Mouse (Mus musculus) T-helper 2 cell (primary cell): Measurements from ENCODE around the gene L1td1.

Source experiments
- in situ Hi-C: fragments of 300-600 bp; cut with MboI, MseI; formaldehyde crosslinking; loops from one replicate; pipeline ENCODE4 v1.15.1; 2025; ENCODE audit warnings: high pct_unique_total_duplicates

The L1td1 gene

DNA sequence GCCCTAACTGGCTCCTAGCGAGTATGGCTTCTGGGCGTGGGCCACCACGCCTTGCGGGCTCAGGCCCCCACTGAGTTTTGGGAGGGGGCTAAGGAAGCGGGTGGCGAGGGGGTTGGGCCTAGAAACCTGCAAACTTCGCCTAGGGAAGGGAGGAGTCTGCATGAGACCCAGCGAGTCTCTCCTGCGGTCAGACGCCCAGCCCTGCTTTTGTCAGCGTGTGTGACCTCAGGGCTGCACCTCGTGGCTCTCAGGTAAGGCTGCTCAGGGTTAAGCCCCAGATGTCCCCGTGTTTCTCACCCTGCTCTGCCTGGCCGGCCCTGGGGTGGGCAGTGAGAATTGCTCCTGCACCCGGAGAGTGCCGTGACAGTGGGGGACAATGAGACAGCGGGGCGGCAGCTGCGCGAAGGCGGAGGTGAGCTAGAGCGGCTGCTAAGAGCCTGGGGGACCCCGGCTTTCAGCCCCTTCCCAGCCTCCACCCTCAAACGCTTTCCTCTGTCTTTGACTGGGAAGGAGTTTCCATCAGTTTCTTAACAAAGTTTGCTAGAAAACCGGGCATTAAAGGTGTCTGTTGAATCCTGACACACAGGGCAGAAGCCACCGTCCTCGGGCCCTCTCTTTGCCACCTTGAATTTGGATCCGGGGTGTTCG, at the start of gene L1td1:
TSS of gene L1td1 (plus strand) at position 145 of the 648 bp plus-strand sequence.
- in situ Hi-C loops: loop anchor here (5.0 kb wide), 1 partner anchor 156 kb away; no protein-coding TSS in a partner anchor

DNA sequence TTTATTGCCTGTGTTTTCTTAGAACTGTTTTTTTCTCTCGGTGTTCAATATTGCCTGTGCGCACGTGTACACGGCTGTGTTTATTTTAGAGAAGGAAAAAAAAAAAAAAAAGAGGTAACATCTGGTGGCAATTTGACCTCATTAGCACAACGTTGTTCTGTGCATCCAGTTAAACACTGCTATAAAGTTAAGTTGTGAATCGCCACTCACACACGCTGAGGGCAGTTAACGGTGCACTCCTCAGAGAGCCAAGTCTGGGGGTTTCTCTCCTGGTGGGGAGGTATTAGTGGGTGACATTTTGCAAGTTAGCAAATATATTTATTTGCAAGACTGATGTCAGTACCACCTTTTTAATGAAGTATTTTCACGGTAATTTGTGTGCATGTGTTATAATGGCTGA, 49.0 kb upstream of the L1td1 start:
- in situ Hi-C loops: loop anchor here (25.0 kb wide), 2 partner anchors 340 to 540 kb away; no protein-coding TSS in a partner anchor

DNA sequence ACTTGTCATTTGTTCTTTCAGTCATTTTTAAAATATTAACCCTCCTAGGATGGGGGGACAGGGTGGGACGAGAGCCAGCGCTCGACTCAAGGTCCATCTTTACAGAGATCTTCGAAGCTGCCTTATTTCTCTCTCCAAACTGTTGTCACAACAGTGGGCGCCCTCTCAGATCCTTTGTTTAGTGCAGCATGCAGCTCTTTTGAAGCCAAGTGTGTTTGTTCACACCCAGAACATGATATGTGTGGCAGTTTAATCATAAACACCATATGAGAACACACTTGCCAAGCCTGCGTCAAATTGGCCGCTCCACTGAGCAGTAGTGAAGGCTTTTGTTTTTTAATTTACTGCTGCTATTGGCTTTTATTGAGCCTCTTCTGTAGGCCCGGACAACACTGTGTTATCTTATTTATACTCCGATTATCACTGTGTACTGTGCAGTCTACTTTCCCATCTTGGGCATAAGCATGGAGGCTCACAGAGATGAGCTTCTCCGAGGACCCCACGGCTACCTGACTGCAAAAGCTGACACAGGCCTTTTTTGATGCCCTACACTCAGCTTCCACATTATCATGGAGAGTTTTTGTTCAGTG, 39.8 kb upstream of the L1td1 start:
- in situ Hi-C loops: loop anchor here (25.0 kb wide), 2 partner anchors 349 to 549 kb away; no protein-coding TSS in a partner anchor

DNA sequence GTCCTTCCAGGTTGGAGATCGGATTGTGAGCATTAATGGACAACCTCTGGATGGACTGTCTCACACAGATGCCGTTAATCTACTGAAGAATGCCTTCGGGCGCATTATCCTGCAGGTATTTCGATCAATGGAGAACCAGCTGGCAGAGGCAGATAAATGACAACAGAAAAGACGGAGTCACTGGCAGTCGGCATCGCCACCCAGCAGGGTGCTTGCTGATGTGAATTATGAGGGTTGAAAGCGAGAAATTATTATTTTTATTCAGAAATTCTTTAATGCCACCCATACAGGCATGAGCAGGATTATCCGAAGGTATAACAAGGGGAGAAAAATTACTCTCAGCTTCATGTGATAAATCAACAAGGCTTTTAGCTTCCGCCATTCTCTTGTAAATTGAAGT, 38.4 kb upstream of the L1td1 start:
- in situ Hi-C loops: loop anchor here (25.0 kb wide), 2 partner anchors 351 to 551 kb away; no protein-coding TSS in a partner anchor

DNA sequence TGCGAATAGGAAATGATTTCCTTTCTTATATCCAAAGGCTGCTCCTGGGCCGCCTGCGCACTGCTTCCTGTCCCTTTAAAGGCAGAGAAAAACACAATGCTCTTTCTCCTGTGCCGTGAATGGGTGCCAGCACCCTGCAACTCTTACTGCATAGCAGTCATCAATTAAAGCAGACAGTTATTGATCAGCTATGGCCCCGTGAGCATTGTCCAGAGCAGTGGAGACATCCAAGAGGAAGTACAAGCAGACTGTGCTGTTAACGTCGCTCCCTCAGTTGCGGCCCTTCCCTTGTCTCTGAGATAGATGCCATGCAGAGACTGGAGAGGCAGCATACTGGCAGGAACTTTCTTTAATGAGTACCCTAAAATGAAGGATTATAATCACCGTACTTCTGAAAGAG, 38.0 kb upstream of the L1td1 start:
- in situ Hi-C loops: loop anchor here (25.0 kb wide), 2 partner anchors 351 to 551 kb away; no protein-coding TSS in a partner anchor

DNA sequence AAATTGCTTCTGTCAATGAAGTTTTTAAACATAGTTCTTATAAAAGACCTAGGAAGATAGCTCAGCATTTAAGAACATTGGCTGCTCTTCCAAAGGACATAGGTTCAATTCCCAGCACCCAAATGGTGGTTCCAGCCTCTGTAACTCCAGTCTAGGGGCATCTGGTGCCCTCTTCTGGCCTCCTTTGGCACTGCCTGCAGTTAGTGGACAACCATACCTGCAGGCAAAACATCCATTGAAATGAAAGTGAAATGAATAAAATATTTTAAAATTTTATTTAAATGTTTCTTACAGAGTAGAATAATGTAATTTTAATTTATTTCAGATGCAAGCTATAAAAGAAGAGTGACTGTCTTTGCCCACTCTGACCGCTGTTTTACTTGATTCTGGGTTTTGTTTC, 36.5 kb upstream of the L1td1 start:
- in situ Hi-C loops: loop anchor here (25.0 kb wide), 2 partner anchors 353 to 553 kb away; no protein-coding TSS in a partner anchor

DNA sequence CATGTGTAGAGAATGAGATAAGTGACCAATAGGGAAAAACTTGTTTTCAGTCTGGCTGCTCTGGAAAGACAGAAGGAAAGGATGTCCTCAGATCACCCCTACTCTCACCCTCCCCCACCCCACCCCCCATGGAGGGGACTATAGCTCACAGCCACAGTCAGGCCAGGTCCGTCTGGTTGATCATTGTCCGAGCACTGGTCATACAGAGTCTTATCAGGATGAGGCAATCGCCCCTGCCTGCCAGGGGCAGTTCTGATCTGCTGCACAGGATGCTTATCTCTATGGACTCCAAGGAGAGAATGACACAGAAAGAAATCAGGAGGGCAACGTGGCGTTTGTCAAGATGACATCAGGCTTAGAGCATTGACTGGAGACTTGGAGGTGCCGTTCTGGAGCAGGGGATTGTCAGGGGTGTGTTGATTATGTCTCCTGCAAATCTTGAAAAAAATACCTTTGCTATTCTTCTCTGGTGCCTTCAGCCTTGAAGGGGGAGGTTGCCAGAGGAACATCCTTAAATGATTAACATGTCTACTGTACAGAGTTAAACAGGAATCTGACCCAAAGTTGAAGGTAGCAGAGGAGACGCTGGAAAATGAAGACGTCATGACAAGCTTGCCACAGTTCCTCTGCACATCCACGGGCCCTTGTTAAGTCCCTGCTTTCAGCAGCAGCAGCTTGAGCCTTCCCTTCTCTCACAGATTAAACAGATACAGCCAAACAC, 32.9 kb upstream of the L1td1 start:
- in situ Hi-C loops: loop anchor here (25.0 kb wide), 2 partner anchors 356 to 556 kb away; no protein-coding TSS in a partner anchor

DNA sequence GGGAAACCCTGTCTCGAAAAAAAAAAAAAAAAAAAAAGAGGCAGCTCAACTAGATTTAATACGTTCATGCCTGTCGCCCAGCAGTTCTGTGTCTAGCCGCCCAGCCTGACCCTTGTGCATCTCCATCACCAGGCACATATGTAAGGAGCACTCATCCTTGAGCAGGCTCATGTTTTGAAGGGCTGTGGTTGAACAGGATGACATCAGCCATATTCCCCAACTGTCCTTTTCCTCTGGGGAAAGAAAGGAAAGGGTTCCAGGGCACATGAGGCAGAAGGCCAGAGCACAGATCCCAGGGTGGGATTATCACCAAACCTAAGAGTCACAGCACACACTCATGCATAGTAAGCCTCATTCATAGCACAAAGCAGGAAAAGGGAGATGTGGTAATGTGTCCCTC, 28.6 kb upstream of the L1td1 start:
- in situ Hi-C loops: loop anchor here (5.0 to 25.0 kb wide), 3 partner anchors 81 to 561 kb away; no protein-coding TSS in a partner anchor

DNA sequence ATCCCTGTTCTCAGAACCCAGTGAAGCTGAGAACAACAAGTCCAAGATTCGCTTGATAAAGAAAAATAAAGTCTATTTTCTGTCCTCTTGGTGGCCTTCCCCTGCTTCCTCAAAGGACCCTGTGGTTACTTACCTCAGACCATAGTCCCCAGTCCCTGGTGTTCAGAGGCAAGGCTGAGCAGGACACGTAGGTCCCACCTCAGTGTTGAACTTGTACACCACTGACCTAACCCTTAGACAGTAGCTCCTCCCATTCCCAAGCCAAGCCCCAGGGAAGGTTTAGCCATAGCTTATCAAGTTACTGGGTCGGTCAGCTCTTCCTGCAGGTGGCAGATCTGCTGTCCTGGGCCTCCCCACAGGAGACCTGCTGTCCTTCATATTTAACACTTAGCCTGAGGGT, 27.6 kb upstream of the L1td1 start:
- in situ Hi-C loops: loop anchor here (5.0 to 25.0 kb wide), 3 partner anchors 82 to 562 kb away; no protein-coding TSS in a partner anchor

DNA sequence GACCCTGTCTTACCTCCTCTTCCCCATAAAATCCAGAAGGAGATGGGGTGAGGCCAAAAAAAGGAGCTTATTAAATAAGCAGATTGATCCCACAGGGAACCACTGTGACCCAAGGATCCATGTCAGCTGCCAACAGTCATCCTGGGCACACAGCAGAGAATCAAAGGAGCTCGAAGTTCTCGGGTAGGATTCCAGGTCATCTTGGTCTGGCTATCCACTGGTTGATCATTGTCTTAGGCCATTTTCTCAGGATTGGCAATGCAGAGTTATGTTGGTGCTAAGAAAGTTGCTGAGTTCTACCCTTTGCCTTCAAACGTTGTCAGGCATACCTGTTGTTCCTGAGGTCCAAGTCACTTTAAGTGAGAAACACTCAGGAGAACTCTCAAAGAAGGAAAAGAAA, 26.4 kb upstream of the L1td1 start:
- in situ Hi-C loops: no loop called here

DNA sequence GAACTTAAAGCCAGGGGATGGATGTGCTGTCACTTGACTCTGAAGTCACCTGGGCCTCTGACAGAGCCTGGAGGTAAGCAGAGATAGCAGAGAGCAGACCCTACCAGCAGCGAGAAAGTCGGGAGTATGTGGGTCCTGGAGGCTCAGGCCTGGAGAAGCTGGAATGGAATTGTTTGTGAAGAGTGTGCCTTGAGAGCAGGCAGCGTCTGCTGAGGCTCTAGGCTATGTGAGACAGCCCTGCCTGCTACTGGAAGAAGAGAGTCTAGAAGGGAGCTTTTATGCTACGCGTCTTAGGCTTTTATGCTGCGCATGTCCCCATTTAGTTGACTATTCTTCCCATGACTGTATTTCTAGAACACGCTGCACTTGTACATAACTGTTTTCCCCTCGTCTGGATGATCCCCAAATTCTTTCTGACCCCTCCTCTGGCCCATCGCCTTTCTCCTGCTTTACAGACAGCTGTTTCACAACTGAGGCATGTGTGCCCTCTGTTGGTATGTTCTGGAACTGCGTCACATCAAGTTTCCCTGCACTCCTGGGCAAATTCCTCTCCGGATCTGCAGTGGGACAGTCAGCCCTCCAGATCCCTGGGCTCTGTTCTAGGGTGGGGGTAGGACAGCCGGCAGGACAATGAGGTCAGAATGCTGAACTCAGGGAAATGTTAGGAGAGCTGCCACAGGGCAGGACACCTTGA, 24.2 kb upstream of the L1td1 start:
- in situ Hi-C loops: no loop called here

DNA sequence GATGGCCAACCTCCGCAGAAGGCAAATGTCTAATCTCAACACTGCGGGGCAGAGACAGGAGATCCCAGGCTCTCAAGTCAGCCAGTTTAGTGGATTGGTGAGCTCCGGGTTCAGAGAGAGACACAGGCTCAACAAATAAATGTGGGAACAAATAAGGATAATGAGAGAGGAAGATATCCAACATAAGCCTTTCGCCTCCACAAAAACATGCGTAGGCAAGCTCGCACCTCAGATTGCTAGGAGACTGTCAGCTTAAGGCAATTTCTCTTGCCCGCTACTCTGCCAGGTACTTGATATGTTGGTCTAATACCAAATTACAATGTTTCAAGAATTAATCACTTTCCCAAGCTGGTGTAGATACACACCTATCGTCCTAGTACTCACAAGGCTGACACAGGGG, 15.6 kb upstream of the L1td1 start:
- in situ Hi-C loops: loop anchor here (10.0 kb wide), 1 partner anchor 474 kb away; no protein-coding TSS in a partner anchor

DNA sequence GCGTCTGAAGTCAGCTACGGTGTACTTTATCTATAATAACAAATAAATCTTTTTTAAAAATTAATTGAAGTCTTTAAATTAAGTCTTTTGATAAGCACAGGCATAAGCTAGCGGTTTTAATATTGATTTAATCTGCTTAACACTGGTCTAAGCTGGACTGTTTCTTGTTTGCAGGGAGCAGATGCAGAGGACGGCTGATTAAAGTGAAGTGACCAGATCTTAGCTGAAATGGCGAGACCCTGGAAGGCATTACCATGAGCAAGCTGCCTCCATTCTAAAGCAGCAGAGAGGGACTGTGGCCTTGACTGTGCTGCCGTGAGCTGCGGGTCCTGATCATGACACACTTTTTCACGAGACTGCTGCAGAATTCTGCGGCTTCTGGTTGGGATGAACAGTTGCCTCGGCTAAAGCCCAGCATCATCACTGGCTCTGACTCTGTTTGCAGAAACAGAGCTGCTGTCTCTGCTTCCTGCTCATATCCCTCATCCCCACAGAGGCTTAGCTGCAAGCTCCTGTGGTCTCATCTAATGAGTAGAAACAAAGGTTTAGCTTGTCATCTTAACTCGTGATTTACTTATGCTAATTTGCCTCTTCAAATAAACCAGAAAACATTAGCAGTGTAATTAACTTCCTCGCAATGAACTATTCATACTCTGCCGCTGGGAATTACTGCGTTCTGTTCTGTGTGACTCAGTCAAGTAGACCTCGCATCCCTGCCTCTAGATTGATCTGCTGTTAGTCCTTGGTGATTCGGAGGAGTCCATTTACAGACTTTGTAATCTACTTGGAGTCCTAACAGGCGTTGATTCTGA, 8.6 kb upstream of the L1td1 start:
- in situ Hi-C loops: loop anchor here (10.0 kb wide), 1 partner anchor 467 kb away; no protein-coding TSS in a partner anchor

DNA sequence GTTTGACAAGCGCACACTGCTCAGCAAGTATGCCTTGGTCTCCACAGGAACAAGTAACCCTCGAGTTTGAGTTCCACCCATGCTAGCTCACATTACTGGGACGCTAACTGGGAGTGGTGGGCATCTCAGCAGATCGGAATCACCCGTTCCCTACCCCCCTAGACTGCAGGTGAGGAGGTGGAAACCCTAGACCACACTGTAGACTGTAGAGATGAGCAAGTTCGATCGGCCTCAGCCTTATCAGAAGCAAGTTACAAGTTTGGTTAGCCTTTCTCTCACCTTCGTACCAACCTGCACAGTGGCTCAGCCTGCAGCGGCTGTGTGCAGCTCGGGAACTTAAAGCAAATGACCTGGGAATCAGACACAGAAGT, 8.0 kb upstream of the L1td1 start:
- in situ Hi-C loops: loop anchor here (10.0 kb wide), 1 partner anchor 466 kb away; no protein-coding TSS in a partner anchor

DNA sequence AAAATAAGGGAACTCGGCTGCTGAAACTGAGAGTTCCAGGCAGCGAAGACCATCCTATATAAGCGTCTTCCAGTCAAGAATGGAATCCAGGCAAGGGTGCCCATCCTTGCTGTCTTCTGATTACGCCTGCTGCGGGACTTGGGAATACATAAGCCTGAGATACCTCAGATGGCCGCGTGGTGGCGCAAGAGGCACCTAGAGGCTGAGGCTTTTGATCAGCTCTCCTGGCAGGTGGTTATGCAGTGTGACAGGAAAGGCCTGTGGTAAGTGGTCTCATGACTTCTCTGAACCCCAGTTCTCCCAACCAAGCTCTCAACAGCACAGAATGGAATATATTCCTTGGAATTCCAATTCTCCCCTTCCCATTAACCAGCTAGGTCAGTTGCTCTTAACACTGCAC, 4.1 kb upstream of the L1td1 start:
- in situ Hi-C loops: no loop called here

DNA sequence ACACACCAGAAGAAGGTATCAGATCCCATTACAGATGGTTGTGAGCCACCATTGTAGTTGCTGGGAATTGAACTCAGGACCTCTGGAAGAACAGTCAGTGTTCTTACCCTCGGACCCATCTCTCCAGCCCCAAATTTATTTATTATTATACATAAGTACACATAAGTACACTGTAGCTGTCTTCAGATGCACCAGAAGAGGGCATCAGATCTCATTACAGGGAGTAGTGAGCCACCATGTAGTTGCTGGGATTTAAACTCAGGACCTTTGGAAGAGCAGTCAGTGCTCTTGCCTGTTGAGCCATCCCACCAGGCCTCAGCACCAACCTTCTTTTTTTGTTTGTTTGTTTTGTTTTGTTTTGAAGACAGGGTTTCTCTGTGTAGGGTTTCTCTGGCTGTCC, 1.9 kb upstream of the L1td1 start:
- in situ Hi-C loops: loop anchor here (5.0 kb wide), 1 partner anchor 158 kb away; no protein-coding TSS in a partner anchor

DNA sequence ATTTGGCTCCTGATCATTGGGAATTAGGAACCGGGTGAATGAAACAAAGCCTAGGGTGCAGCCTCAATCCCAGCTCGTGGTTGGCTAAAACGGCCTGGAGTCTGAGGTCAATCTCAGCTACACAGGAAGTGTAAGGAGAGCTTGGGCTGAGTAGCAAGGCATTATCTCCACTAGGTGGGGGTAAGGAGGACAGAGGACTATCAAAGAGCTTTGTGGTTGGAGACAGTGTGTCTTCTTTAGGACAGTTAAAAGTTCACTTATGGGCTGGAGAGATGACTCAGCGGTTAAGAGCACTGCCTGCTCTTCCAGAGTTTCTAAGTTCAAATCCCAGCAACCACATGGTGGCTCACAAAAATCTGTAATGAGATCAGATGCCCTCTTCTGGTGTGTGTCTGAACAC, 1.1 kb upstream of the L1td1 start:
- in situ Hi-C loops: loop anchor here (5.0 kb wide), 1 partner anchor 157 kb away; no protein-coding TSS in a partner anchor

DNA sequence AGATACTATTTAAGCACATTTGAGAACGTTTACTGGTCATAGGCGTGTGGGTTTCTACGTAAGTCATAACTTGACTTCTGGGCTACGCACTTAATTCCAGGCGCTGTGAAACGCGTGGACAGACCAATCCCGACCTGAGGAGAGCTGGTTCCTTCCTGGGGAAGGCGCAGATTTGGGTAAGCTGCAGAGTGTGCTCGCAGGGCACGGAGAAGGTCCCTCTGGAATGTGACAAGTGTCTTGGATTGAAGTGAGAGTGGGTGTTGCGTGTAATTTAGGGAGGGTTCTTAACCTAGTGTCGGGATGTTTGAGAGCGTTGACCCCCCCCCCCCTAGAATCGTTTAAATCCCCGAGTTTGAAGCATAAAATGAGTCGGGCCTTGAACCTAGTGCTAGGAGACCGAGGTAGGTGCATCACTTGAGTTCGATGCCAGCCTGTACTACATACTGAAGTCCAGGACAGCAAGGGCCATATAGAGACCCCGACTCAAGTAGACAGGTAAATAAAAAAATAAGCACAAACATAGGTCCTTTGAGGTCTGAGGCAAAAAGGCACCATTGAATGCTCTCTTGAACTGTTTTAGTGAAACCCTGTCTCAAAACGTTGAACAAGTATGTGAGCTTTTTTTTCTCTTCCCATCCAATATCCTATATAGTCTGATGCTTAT, 893 bp downstream of the L1td1 start:
- in situ Hi-C loops: loop anchor here (5.0 kb wide), 1 partner anchor 155 kb away; no protein-coding TSS in a partner anchor

DNA sequence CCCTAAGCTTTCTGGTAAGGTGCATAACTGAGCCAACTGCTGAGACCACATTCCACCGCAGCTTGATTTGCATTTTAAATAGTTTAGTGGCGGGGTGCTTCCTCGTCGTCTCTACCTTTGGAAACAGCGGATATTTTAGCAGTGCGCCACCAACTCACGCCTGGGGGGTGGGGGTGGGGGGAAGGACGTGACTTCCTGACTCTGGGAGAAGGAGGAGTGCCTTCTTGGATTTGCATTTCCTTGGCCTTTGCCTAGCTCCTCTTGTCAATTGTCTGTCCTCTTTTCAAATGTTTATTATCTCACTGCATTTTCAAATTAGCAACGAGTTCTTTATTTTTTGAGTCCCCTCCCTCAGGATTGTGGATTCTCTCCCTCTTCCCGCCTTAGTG, 1.4 kb downstream of the L1td1 start:
- in situ Hi-C loops: loop anchor here (5.0 kb wide), 1 partner anchor 154 kb away; no protein-coding TSS in a partner anchor

DNA sequence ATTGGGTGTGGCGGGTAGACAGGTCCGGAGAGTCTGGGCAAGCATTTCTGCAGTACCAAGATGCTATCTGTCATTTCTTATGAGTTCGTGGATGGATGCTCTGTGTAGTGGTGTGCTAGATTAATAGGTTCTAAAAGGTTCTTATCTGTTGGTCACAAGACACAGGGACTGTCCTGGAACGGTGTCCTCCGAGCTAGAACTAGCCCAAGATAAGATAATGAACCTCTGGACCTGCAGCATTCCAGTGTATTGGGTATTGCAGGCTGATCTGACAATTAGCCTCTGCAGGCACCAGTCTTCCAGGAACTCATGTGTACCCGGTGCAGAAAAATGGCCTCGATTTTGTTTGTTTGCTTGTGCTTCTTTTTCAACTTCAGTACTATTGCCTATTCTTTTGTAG, 2.2 kb downstream of the L1td1 start:
- in situ Hi-C loops: loop anchor here (5.0 kb wide), 1 partner anchor 154 kb away; no protein-coding TSS in a partner anchor
